Mouse (Mus musculus) neural tube, embryonic 12.5 days (tissue): ENCODE measurements at regions not wholly inside any gene's neighbourhood (a gene's known extent, or its start where the extent isn't known, plus 50 kb on each side); places are given as distances from the start of the nearest gene placed in this dataset.
A peak's percentile ranks its signal among the peaks of the same experiment; 100 is the strongest.

Experiments
- ATAC-seq: fragments of 200-750 bp; cut with Nextera tagmentation; 2 replicates; pipeline ENCODE4 v1.8.0; 2017; ENCODE audit warnings: low read depth, mild to moderate bottlenecking, moderate TSS enrichment, moderate library complexity; ENCODE audit not compliant: low FRiP score
- H3K27ac ChIP-seq: fragments of 300-500 bp; sonication (generic); 2 replicates; pipeline ENCODE4 v1.5.1; 2016
- H3K27me3 ChIP-seq: fragments of 300-500 bp; sonication (generic); replicated peaks from 2 replicates; pipeline ENCODE4 v1.6.1; 2016; ENCODE audit warnings: mild to moderate bottlenecking
- H3K36me3 ChIP-seq: fragments of 300-500 bp; sonication (generic); 2 replicates; pipeline ENCODE4 v1.6.1; 2016; ENCODE audit warnings: mild to moderate bottlenecking
- H3K4me1 ChIP-seq: fragments of 300-500 bp; sonication (generic); 2 replicates; pipeline ENCODE4 v1.6.1; 2016
- H3K4me2 ChIP-seq: fragments of 300-500 bp; sonication (generic); replicated peaks from 2 replicates; pipeline ENCODE4 v1.6.1; 2016; ENCODE audit warnings: mild to moderate bottlenecking
- H3K4me3 ChIP-seq: fragments of 300-500 bp; sonication (generic); 2 replicates; pipeline ENCODE4 v1.5.1; 2016
- H3K9ac ChIP-seq: fragments of 300-500 bp; sonication (generic); 2 replicates; pipeline ENCODE4 v1.6.1; 2016; ENCODE audit warnings: mild to moderate bottlenecking
- H3K9me3 ChIP-seq: fragments of 300-500 bp; sonication (generic); 2 replicates; pipeline ENCODE4 v1.6.1; 2016; ENCODE audit warnings: mild to moderate bottlenecking
- WGBS: fragments of 180-500 bp; shearing (Covaris S2); methylation state at CpG from one replicate; pipeline ENCODE4 v1.1.7; 2016; 5-methylcytosine and 5-hydroxymethylcytosine counted together

DNA sequence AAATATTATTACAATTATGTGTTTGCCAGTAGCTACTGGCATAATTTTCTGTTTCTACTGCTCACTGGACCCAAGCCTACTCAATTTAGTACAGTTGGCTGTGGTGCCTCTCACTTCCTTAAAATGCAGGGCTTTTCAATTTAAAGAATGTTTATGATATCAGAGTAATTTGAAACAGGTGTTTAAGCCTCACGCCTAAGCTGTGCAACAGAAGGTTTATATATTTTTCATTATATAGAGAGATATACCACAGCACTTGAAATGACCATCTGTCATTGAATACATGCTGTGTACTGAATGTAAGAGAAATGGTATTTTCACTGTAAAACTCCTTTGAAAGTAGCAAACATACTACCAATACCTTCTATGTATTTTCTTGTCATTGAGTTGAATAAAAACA is 376.8 kb downstream of the Otol1 start:
- no peaks in the 10 kb centered on the region for H3K9me3 ChIP-seq
- WGBS, result 76% methylated on average over 1 of the region's 1 CpGs
- H3K4me2 ChIP-seq, result no peak overlapping the region
- no peak overlapping the region for H3K27ac ChIP-seq
- no peak for ATAC-seq
- H3K36me3 ChIP-seq, result no peaks in the 10 kb centered on the region
- H3K4me1 ChIP-seq, result no peaks in the 10 kb centered on the region
- no peak overlapping the region for H3K4me3 ChIP-seq
- H3K27me3 ChIP-seq, result no peaks in the 10 kb centered on the region
- no peak overlapping the region for H3K9ac ChIP-seq

- H3K9me3 ChIP-seq, result no peaks in the 10 kb centered on the region
- H3K36me3 ChIP-seq, result no peaks in the 10 kb centered on the region
- no peak overlapping the region for H3K4me3 ChIP-seq
- WGBS, result 87% methylated on average over 4 of the region's 4 CpGs
- no peaks in the 10 kb centered on the region for H3K27me3 ChIP-seq
- ATAC-seq, result no peak
- no peaks in the 10 kb centered on the region for H3K4me1 ChIP-seq
- H3K27ac ChIP-seq, result no peak overlapping the region
- H3K4me2 ChIP-seq, result no peak overlapping the region
- no peak overlapping the region for H3K9ac ChIP-seq
Measured at GRCm38 (mm10) chr3:70385961-70386360, 378.5 kb downstream of the Otol1 start.

DNA sequence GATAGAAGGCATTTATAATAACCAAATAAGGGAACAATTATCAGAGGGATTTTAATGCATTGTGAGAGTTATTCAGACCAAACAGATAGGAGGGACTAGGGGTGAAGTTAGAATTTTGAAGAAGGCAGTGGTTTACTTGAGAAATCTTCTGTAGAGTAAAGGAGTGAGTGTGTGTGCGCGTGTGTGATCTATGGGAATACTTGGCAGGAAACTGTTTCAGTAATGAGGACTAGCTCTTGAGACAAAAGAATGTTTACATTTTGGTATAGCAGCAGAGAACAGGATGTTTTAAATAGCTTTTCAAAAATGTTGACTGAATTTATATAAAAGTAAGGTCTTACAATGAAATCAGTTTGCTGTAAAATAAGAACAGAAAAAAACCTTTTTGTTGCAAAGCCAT is 393.8 kb downstream of the Otol1 start:
- WGBS, result 83% methylated on average over 2 of the region's 2 CpGs
- no peak for ATAC-seq

DNA sequence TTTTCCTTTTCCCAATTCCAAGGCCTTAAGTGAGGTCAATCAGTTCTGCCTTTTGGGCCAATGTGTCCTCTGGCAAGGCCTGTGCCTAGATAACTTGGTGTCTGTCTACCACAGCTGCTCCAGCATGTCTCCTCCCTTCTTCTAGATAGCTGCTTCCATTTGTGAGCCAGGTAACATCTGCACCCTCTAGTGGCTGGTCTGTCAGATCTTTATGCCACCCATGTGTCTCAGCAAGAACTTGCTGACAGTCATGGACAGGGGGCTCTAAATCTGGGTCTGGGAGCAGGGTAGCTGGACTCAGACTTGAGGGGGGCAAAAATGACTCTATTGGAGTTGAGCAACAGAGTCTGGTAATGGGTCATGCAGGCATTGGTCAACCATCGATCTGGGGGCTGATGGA is 399.2 kb downstream of the Otol1 start:
- no peaks in the 10 kb centered on the region for H3K27me3 ChIP-seq
- 93% methylated on average over 1 of the region's 1 CpGs for WGBS
- H3K9ac ChIP-seq, result no peak overlapping the region
- H3K36me3 ChIP-seq, result no peaks in the 10 kb centered on the region
- no peak overlapping the region for H3K4me3 ChIP-seq
- no peaks in the 10 kb centered on the region for H3K4me1 ChIP-seq
- H3K4me2 ChIP-seq, result no peak overlapping the region
- no peak for ATAC-seq
- H3K27ac ChIP-seq, result no peak overlapping the region
- no peaks in the 10 kb centered on the region for H3K9me3 ChIP-seq

More for the DNA sequence above, 393.8 kb downstream of the Otol1 start:
- Histone ChIP-seq H3K27ac (no peak overlapping the region), H3K27me3 (no peaks in the 10 kb centered on the region), H3K4me2 (no peak overlapping the region), H3K36me3 (no peaks in the 10 kb centered on the region), H3K9me3 (no peaks in the 10 kb centered on the region), H3K9ac (no peak overlapping the region), H3K4me3 (no peak overlapping the region), H3K4me1 (no peaks in the 10 kb centered on the region)

GRCm38 (mm10) chr3:70418273-70418672 is 410.9 kb downstream of the Otol1 start:
- no peak for ATAC-seq
- Histone ChIP-seq H3K4me2 (no peak overlapping the region), H3K9ac (no peak overlapping the region), H3K4me1 (no peaks in the 10 kb centered on the region), H3K27me3 (no peaks in the 10 kb centered on the region), H3K9me3 (no peaks in the 10 kb centered on the region), H3K27ac (no peak overlapping the region), H3K4me3 (no peak overlapping the region), H3K36me3 (no peaks in the 10 kb centered on the region)
- WGBS, result 56% methylated on average over 4 of the region's 4 CpGs

DNA sequence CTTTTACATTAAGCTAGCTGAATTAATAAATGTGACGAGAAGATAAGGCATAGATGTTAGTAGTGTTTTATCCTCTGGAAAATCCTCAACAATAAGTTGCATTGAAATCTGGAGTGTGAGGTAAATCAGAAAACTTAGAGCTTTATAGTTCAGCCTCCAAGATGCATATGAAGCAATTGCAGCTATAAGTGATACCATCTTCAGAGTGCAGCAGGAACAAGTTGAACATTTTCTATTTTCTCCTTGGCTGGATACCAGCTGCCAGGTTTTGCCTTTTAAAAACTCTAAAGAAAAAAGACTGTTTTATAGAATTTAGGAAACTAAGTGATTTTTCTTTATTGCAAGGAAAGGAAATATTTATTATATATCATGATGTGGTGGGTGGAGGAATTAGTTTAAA is 414.6 kb downstream of the Otol1 start:
- ATAC-seq, result no peak
- no peaks in the 10 kb centered on the region for H3K36me3 ChIP-seq
- no peak overlapping the region for H3K4me2 ChIP-seq
- no peaks in the 10 kb centered on the region for H3K27me3 ChIP-seq
- 85% methylated on average over 1 of the region's 1 CpGs for WGBS
- no peaks in the 10 kb centered on the region for H3K9me3 ChIP-seq
- H3K9ac ChIP-seq, result no peak overlapping the region
- no peak overlapping the region for H3K4me3 ChIP-seq
- H3K27ac ChIP-seq, result no peak overlapping the region
- no peaks in the 10 kb centered on the region for H3K4me1 ChIP-seq

DNA sequence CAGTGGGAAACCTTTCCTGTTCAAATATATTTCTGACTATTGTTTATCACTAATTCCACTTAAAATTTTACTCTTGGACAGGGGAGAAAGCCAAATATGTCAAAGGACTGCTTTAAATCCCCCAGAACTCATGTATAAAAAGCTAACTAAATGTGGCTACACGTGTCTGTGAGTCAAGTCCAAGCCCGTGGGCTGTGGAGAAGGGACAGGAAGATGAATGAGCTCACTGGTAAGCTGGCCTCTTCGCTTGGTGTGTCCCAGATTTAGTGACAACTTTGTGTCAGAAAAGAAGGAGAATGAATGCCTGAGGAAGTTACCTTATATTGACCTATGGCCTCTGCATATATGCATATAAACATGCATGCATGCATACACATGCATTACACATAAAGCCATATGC is 415.3 kb downstream of the Otol1 start:
- Histone ChIP-seq H3K4me2 (no peak overlapping the region), H3K27ac (no peak overlapping the region), H3K9ac (no peak overlapping the region), H3K4me1 (no peaks in the 10 kb centered on the region), H3K9me3 (no peaks in the 10 kb centered on the region), H3K36me3 (no peaks in the 10 kb centered on the region), H3K4me3 (no peak overlapping the region), H3K27me3 (no peaks in the 10 kb centered on the region)
- WGBS, result 74% methylated on average over 3 of the region's 3 CpGs
- no peak for ATAC-seq

GRCm38 (mm10) chr3:70436671-70437070 is 429.3 kb downstream of the Otol1 start:
- H3K4me2 ChIP-seq, result no peak overlapping the region
- no peak for ATAC-seq
- no peaks in the 10 kb centered on the region for H3K36me3 ChIP-seq
- no peaks in the 10 kb centered on the region for H3K27me3 ChIP-seq
- H3K9me3 ChIP-seq, result no peaks in the 10 kb centered on the region
- no peaks in the 10 kb centered on the region for H3K4me1 ChIP-seq
- H3K27ac ChIP-seq, result no peak overlapping the region
- H3K9ac ChIP-seq, result no peak overlapping the region
- WGBS, result 73% methylated on average over 4 of the region's 4 CpGs
- H3K4me3 ChIP-seq, result no peak overlapping the region

DNA sequence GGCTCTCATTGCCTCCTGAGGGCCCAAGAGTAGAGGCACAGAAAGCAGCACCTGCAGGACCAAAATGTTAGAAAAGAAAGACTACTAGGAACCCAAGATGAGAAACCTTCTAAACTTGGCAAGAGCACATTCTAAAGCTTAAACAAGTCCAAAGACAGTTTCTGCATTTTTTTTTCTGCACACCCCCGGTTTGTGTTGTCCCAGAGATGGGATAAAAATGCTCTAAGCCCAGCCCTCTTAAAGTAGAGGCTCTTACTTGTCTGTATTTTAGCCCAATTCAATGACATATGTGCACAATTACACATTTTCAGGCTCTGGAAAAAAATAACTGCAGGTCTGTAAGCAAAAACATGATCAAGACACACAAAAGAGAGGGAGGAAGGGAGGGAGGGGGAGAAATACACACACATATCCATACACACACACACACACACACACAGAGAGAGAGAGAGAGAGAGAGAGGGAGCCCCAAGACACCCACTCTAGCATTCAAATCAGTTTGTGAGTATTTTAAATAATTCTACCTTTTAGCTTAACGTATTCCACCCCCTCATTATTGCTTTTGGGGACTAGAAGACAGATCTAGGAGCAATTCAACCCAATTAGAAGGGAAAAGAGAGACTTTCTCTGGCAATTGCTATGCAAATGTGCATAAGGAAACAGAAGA is 449.9 kb downstream of the Otol1 start:
- Histone ChIP-seq H3K27ac (no peak overlapping the region), H3K9ac (no peak overlapping the region), H3K4me3 (no peak overlapping the region), H3K4me2 (no peak overlapping the region), H3K9me3 (no peaks in the 10 kb centered on the region), H3K4me1 (no peaks in the 10 kb centered on the region), H3K36me3 (no peaks in the 10 kb centered on the region), H3K27me3 (no peaks in the 10 kb centered on the region)
- 58% methylated on average over 2 of the region's 2 CpGs for WGBS
- no peak for ATAC-seq

DNA sequence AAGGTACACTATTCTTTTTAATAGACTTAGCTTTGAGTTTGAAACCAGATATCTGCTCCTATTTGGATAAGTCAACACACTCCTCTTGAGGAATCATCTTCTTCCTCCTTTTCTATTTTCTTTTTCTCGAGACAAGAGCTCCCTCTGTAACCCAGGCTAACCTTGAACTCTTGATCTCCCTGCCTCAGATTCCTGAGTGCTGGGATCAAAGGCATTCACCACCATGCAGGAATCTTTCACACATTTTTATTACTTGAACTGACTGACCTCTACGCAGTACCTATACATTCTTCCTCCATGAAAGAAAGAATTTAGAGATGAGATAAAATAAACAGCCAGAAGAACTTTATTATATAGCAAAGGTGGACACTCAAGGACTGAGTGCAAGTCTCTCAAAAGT is 453.4 kb downstream of the Otol1 start:
- Histone ChIP-seq H3K27me3 (no peaks in the 10 kb centered on the region), H3K4me3 (no peak overlapping the region), H3K27ac (no peak overlapping the region), H3K9me3 (no peaks in the 10 kb centered on the region), H3K9ac (no peak overlapping the region), H3K36me3 (no peaks in the 10 kb centered on the region), H3K4me1 (no peaks in the 10 kb centered on the region), H3K4me2 (no peak overlapping the region)
- WGBS, result 61% methylated on average over 2 of the region's 2 CpGs
- ATAC-seq, result no peak

- no peaks in the 10 kb centered on the region for H3K27me3 ChIP-seq
- H3K4me1 ChIP-seq, result no peaks in the 10 kb centered on the region
- no peaks in the 10 kb centered on the region for H3K36me3 ChIP-seq
- H3K9me3 ChIP-seq, result no peaks in the 10 kb centered on the region
- no peak overlapping the region for H3K27ac ChIP-seq
- no peak overlapping the region for H3K4me2 ChIP-seq
- no peak overlapping the region for H3K9ac ChIP-seq
- H3K4me3 ChIP-seq, result no peak overlapping the region
- ATAC-seq, result no peak
Measured at GRCm38 (mm10) chr3:70463221-70463620, 455.8 kb downstream of the Otol1 start.

DNA sequence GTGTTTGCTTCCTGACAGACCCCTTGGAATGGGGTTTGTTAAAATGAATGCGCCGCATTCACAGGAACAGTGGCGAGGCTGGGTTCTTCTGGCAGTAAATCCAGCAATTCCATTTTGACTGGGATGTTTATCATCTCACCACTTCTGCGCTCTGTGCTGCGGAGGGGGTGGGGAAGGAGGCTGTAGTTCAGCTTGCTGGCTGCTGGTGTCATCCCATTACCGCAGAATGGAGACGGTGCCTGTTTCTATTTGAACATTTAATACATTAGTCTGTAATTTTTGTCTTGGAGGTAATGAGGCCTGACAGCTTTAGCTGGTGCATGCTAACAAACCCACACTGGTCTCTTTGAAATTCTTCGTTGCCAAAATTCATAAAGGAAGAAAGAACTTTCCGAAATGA is 475.1 kb downstream of the Otol1 start:
- peak; percentile 94 for ATAC-seq
- 0 out of 2 replicates have a peak overlapping the region, but pooled peaks have one; percentile 9 for H3K4me2 ChIP-seq
- no peaks in the 10 kb centered on the region for H3K36me3 ChIP-seq
- no peaks in the 10 kb centered on the region for H3K27me3 ChIP-seq
- no peaks in the 10 kb centered on the region for H3K4me1 ChIP-seq
- no peak overlapping the region for H3K9ac ChIP-seq
- no peak overlapping the region for H3K4me3 ChIP-seq
- no peak overlapping the region for H3K27ac ChIP-seq
- H3K9me3 ChIP-seq, result no peaks in the 10 kb centered on the region
- WGBS, result 45% methylated on average over 9 of the region's 9 CpGs

- Histone ChIP-seq H3K36me3 (no peaks in the 10 kb centered on the region), H3K4me2 (no peak overlapping the region), H3K4me1 (no peaks in the 10 kb centered on the region), H3K9ac (no peak overlapping the region), H3K27me3 (no peaks in the 10 kb centered on the region), H3K4me3 (no peak overlapping the region), H3K27ac (no peak overlapping the region), H3K9me3 (no peaks in the 10 kb centered on the region)
- 72% methylated on average over 5 of the region's 5 CpGs for WGBS
- no peak for ATAC-seq
Measured at GRCm38 (mm10) chr3:70483066-70483743, 475.8 kb downstream of the Otol1 start.
